Mouse (Mus musculus): Measurements from ENCODE around the gene Chd2. TPM values are rescaled to one million over a fixed set of nuclear protein-coding genes. Genes with fewer than 3 reads are reported as not detected.

The Chd2 gene
- total and polyA plus RNA-seq, 3 experiments = 32.9 to 43.3 (median 38.1) TPM

GRCm38 (mm10) chr7:73559170-73559852, 17.7 kb upstream of the Chd2 start:
- TF ChIP-seq POLR2A (IDR thresholded peaks at IDR 0.05; ENCODE audit: insufficient read depth, low read depth, low read length) (no peak), CTCF (IDR thresholded peaks at IDR 0.05) (no peak), EP300 (IDR thresholded peaks at IDR 0.05; ENCODE audit: insufficient read depth, low read depth, low read length) (no peak)
- no peak for DNase-seq
- peaks cover 4% of the 10 kb centered on the region for H3K4me1 ChIP-seq (ENCODE audit: control insufficient read depth, insufficient read depth, low read length)
- H3K27me3 ChIP-seq (ENCODE audit: control insufficient read depth, insufficient read depth, low read length) = no peaks in the 10 kb centered on the region
- H3K9ac ChIP-seq (ENCODE audit: low read depth, low read length) = peak overlapping the region; percentile 75
- WGBS = 9% methylated on average over 8 of the region's 8 CpGs
- peak overlapping the region; percentile 49 for H3K4me3 ChIP-seq
- intact Hi-C loops (cut with DNase I) = loop anchor here (1.0 to 5.0 kb wide), 3 partner anchors 35 to 59 kb away; no protein-coding TSS in a partner anchor
- peaks cover 10% of the 10 kb centered on the region for H3K36me3 ChIP-seq (ENCODE audit: control insufficient read depth, insufficient read depth, low read length)
- peak overlapping the region; percentile 97 for H3K27ac ChIP-seq
- peaks cover 3% of the 10 kb centered on the region for H3K79me2 ChIP-seq (replicated peaks; ENCODE audit: control insufficient read depth, insufficient read depth, low read length)

GRCm38 (mm10) chr7:73558293-73559169, 16.9 kb upstream of the Chd2 start:
- Histone ChIP-seq H3K9ac (ENCODE audit: low read depth, low read length) (peak overlapping the region; percentile 100), H3K4me3 (peak overlapping the region; percentile 84), H3K27me3 (ENCODE audit: control insufficient read depth, insufficient read depth, low read length) (no peaks in the 10 kb centered on the region), H3K36me3 (ENCODE audit: control insufficient read depth, insufficient read depth, low read length) (peaks cover 10% of the 10 kb centered on the region), H3K4me1 (ENCODE audit: control insufficient read depth, insufficient read depth, low read length) (peaks cover 7% of the 10 kb centered on the region), H3K27ac (peak overlapping the region; percentile 99), H3K79me2 (replicated peaks; ENCODE audit: control insufficient read depth, insufficient read depth, low read length) (peaks cover 3% of the 10 kb centered on the region)
- intact Hi-C loops (cut with DNase I) = loop anchor here (1.0 to 5.0 kb wide), 3 partner anchors 36 to 60 kb away; no protein-coding TSS in a partner anchor
- peak; percentile 98 to 100 for DNase-seq
- TF ChIP-seq EP300 (IDR thresholded peaks at IDR 0.05; ENCODE audit: insufficient read depth, low read depth, low read length) = peak; percentile 75; the same call in 1 of the 2 replicates
- TF ChIP-seq CTCF (IDR thresholded peaks at IDR 0.05) = no peak
- peak; percentile 99 for TF ChIP-seq POLR2A (IDR thresholded peaks at IDR 0.05; ENCODE audit: insufficient read depth, low read depth, low read length)
- WGBS = under 1% methylated on average over 41 of the region's 60 CpGs

GRCm38 (mm10) chr7:73557671-73558265, 16.1 kb upstream of the Chd2 start:
- H3K36me3 ChIP-seq (ENCODE audit: control insufficient read depth, insufficient read depth, low read length) = peaks cover 12% of the 10 kb centered on the region
- TF ChIP-seq EP300 (IDR thresholded peaks at IDR 0.05; ENCODE audit: insufficient read depth, low read depth, low read length) (no peak), POLR2A (IDR thresholded peaks at IDR 0.05; ENCODE audit: insufficient read depth, low read depth, low read length) (no peak), CTCF (IDR thresholded peaks at IDR 0.05) (no peak)
- intact Hi-C loops (cut with DNase I) = loop anchor here (1.0 to 5.0 kb wide), 3 partner anchors 17 to 37 kb away; no protein-coding TSS in a partner anchor
- H3K27ac ChIP-seq = peak overlapping the region; percentile 99
- peaks cover 7% of the 10 kb centered on the region for H3K4me1 ChIP-seq (ENCODE audit: control insufficient read depth, insufficient read depth, low read length)
- DNase-seq = peak; percentile 68 to 81
- H3K9ac ChIP-seq (ENCODE audit: low read depth, low read length) = peak overlapping the region; percentile 100
- under 1% methylated on average over 78 of the region's 80 CpGs for WGBS
- no peaks in the 10 kb centered on the region for H3K27me3 ChIP-seq (ENCODE audit: control insufficient read depth, insufficient read depth, low read length)
- peaks cover 3% of the 10 kb centered on the region for H3K79me2 ChIP-seq (replicated peaks; ENCODE audit: control insufficient read depth, insufficient read depth, low read length)
- H3K4me3 ChIP-seq = peak overlapping the region; percentile 84

- peak overlapping the region; percentile 99 for H3K27ac ChIP-seq
- H3K36me3 ChIP-seq (ENCODE audit: control insufficient read depth, insufficient read depth, low read length) = peaks cover 20% of the 10 kb centered on the region
- DNase-seq = no peak
- under 1% methylated on average over 25 of the region's 25 CpGs for WGBS
- intact Hi-C loops (cut with DNase I) = loop anchor here (1.0 to 5.0 kb wide), 2 partner anchors 17 to 35 kb away; no protein-coding TSS in a partner anchor
- H3K4me1 ChIP-seq (ENCODE audit: control insufficient read depth, insufficient read depth, low read length) = peaks cover 11% of the 10 kb centered on the region
- no peaks in the 10 kb centered on the region for H3K27me3 ChIP-seq (ENCODE audit: control insufficient read depth, insufficient read depth, low read length)
- H3K4me3 ChIP-seq = peak overlapping the region; percentile 84
- peak overlapping the region; percentile 100 for H3K9ac ChIP-seq (ENCODE audit: low read depth, low read length)
- peaks cover 3% of the 10 kb centered on the region for H3K79me2 ChIP-seq (replicated peaks; ENCODE audit: control insufficient read depth, insufficient read depth, low read length)
- no peak for TF ChIP-seq POLR2A (IDR thresholded peaks at IDR 0.05; ENCODE audit: insufficient read depth, low read depth, low read length)
- no peak for TF ChIP-seq CTCF (IDR thresholded peaks at IDR 0.05)
- no peak for TF ChIP-seq EP300 (IDR thresholded peaks at IDR 0.05; ENCODE audit: insufficient read depth, low read depth, low read length)
Observed at GRCm38 (mm10) chr7:73556688-73557667, 15.3 kb upstream of the Chd2 start.

Data from heart, adult 2 months (tissue).